Mouse (Mus musculus) hindbrain, embryonic 11.5 days (tissue): ENCODE measurements around the gene Tnfaip8l3. TPM values are rescaled to one million over a fixed set of nuclear protein-coding genes. Genes with fewer than 3 reads are reported as not detected.
"Not testable (repeated sequence)": the region's sequence is repeated elsewhere in the genome, so short reads cannot be mapped to it uniquely, and the experiment has no call there.

ENCODE experiments used
- ATAC-seq: fragments of 200-750 bp; cut with Nextera tagmentation; 2 replicates; pipeline ENCODE4 v1.8.0; 2017; ENCODE audit warnings: mild to moderate bottlenecking, moderate TSS enrichment, moderate library complexity; ENCODE audit not compliant: low FRiP score
- DNase-seq: peaks from one replicate; pipeline ENCODE4 v3.0.0-alpha.2; 2015; ENCODE audit warnings: low spot score
- H3K27ac ChIP-seq: fragments of 300-500 bp; sonication (generic); 2 replicates; pipeline ENCODE4 v1.5.1; 2014; ENCODE audit warnings: mild to moderate bottlenecking, low read depth, low read length
- H3K27me3 ChIP-seq: fragments of 300-500 bp; sonication (generic); 2 replicates; pipeline ENCODE4 v1.6.1; 2014; ENCODE audit warnings: mild to moderate bottlenecking, low read length, moderate library complexity, mixed read lengths; ENCODE audit not compliant: control insufficient read depth, insufficient read depth
- H3K36me3 ChIP-seq: fragments of 300-500 bp; sonication (generic); 2 replicates; pipeline ENCODE4 v1.6.1; 2014; ENCODE audit warnings: mild to moderate bottlenecking, low read length, moderate library complexity, mixed read lengths; ENCODE audit not compliant: control insufficient read depth, insufficient read depth
- H3K4me1 ChIP-seq: fragments of 300-500 bp; sonication (generic); replicated peaks from 2 replicates; pipeline ENCODE4 v1.6.1; 2014; ENCODE audit warnings: low read length, mixed read lengths; ENCODE audit not compliant: control insufficient read depth, insufficient read depth
- H3K4me2 ChIP-seq: fragments of 300-500 bp; sonication (generic); replicated peaks from 2 replicates; pipeline ENCODE4 v1.6.1; 2014; ENCODE audit warnings: mild to moderate bottlenecking, low read depth, low read length
- H3K4me3 ChIP-seq: fragments of 300-500 bp; sonication (generic); 2 replicates; pipeline ENCODE4 v1.5.1; 2014; ENCODE audit warnings: low read depth, low read length
- H3K9ac ChIP-seq: fragments of 300-500 bp; sonication (generic); 2 replicates; pipeline ENCODE4 v1.6.1; 2014; ENCODE audit warnings: low read depth, low read length
- H3K9me3 ChIP-seq: fragments of 300-500 bp; sonication (generic); 2 replicates; pipeline ENCODE4 v1.6.1; 2016; ENCODE audit warnings: low read length; ENCODE audit not compliant: control insufficient read depth
- WGBS: fragments of 180-500 bp; shearing (Covaris S2); extraction: QIAGEN DNeasy Blood & Tissue Kit; methylation state at CpG from one replicate; pipeline ENCODE4 v1.1.7; 2014; 5-methylcytosine and 5-hydroxymethylcytosine counted together
- polyA plus RNA-seq: library from polyadenylated mRNA; unstranded; fragments of >200 nt; fragmentation: Nextera tagmentation; extraction: Ambion mirVana; gene quantifications from 2 replicates; pipeline ENCODE4 v1.2.1, GENCODE M21; 2014

Tnfaip8l3 gene
- polyA plus RNA-seq, 1 experiment from 2014 or later = 0.14 TPM

DNA sequence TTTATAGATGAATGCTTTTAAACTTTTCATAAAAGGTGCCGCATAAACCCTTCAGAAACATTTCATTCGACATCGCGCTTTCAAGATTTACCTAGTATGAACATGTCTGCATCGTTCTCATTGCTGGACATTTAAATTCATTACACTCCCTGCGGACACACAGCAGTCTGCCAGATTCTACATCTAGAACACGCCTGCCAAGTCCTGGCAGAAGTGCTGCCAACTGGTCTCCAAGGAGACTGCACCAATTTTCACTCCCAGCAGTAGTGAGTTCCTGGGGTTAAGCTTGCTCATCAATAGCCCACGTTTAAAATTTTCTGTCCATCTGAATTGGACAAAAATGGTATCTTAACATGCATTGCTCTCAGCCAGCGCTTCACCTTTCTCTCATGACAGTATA, 30.5 kb downstream of the Tnfaip8l3 start:
- ATAC-seq (no peak), DNase-seq (no peak)
- no peaks in the 10 kb centered on the region for H3K36me3 ChIP-seq
- H3K27me3 ChIP-seq = no peaks in the 10 kb centered on the region
- H3K4me1 ChIP-seq = no peaks in the 10 kb centered on the region
- H3K9ac ChIP-seq = no peak overlapping the region
- no peak overlapping the region for H3K27ac ChIP-seq
- no peak overlapping the region for H3K4me3 ChIP-seq
- H3K9me3 ChIP-seq = no peaks in the 10 kb centered on the region
- H3K4me2 ChIP-seq = no peak overlapping the region
- WGBS = 74% methylated on average over 9 of the region's 9 CpGs

DNA sequence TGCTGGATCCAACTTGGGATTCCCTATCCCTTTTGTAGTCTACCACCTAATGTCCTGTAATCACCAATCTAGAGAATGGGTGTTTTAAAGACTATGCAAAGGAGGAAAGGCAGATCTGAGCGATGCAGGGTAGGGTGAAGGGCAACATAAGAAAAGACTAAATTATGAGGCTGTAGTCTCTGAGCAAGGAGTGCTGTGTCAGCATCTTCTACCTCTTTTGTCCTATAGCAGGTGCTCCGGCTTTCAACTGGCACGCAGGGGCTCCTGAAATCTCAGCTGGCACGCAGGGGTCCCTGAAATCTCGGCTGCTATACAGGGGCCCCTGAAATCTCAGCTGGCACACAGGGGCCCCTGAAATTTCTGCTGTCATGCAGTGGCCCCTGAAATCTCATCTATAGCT, 33.5 kb downstream of the Tnfaip8l3 start:
- ATAC-seq = no peak
- H3K27ac ChIP-seq = no peak overlapping the region
- no peak overlapping the region for H3K4me3 ChIP-seq
- no peaks in the 10 kb centered on the region for H3K27me3 ChIP-seq
- H3K9me3 ChIP-seq = no peaks in the 10 kb centered on the region
- H3K4me1 ChIP-seq = no peaks in the 10 kb centered on the region
- no peak for DNase-seq
- 83% methylated on average over 5 of the region's 5 CpGs for WGBS
- no peak overlapping the region for H3K9ac ChIP-seq
- H3K4me2 ChIP-seq = no peak overlapping the region
- no peaks in the 10 kb centered on the region for H3K36me3 ChIP-seq

DNA sequence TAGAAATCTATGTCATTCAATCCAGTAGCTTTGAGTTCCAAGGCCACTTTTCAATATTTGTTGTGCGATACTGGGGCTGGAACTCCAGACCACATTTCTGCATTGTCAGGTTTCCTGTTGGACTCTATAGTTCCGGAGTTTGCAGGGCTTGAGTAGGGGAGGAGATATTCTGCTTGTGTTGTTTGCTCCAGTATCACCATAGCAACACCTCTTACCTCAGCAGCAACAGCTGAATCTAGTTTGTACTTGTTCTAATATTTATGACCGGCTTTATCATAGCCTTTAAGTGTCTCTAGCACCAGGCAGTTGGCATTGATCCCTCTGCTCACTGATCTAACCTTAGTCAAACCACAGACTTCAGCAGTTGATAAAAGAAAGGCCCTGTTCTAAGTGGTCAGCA, 45.4 kb downstream of the Tnfaip8l3 start:
- ATAC-seq (no peak), DNase-seq (no peak)
- Histone ChIP-seq H3K4me2 (no peak overlapping the region), H3K4me3 (no peak overlapping the region), H3K36me3 (no peaks in the 10 kb centered on the region), H3K27me3 (no peaks in the 10 kb centered on the region), H3K4me1 (no peaks in the 10 kb centered on the region), H3K9ac (no peak overlapping the region), H3K9me3 (no peaks in the 10 kb centered on the region), H3K27ac (no peak overlapping the region)
- WGBS = 85% methylated on average over 3 of the region's 3 CpGs

DNA sequence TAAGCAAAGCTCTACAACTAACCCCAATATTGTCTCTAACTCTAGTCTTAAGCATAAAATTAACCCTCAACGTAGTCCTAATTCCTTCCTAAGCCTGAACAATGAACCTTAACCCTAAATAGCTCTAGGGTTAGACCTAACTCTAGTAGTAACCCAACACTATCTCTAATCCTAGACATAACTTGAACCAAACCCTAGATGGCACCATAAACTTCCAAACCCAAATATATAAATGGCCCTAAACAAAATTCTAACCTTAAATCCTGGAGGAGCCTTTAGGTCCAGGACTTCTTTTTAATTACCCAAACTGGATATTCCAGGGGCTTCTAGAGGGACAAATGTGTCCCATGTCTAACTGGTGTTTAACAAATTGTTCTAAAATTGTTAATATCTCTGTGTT, 73.7 kb downstream of the Tnfaip8l3 start:
- Histone ChIP-seq H3K27ac (no peak overlapping the region), H3K9me3 (no peaks in the 10 kb centered on the region), H3K4me2 (no peak overlapping the region), H3K4me1 (no peaks in the 10 kb centered on the region), H3K4me3 (no peak overlapping the region), H3K36me3 (no peaks in the 10 kb centered on the region), H3K9ac (no peak overlapping the region), H3K27me3 (no peaks in the 10 kb centered on the region)
- 67% methylated on average over 1 of the region's 1 CpGs for WGBS
- DNase-seq = no peak
- ATAC-seq = no peak

DNA sequence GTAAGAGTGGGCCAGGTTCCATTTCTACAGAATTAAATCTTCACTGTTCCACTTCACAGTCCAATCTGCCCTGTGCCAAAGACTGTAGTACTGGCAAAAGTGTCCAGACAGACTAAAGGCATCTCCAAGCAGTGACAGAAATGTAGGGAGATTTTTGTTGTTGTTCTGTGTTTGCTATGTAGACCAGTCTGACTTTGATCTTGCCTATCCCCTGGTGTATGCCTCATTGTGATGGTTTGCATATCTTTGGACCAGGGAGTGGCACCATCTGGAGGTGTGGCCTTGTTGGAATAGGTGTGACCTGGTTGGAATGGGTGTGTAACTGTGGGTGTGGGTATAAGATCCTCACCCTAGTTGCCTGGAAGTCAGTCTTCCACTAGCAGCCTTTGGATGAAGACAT, 75.6 kb downstream of the Tnfaip8l3 start:
- DNase-seq, H3K9me3 ChIP-seq, H3K27ac ChIP-seq, H3K4me2 ChIP-seq, H3K4me3 ChIP-seq, H3K4me1 ChIP-seq, H3K9ac ChIP-seq, ATAC-seq, H3K36me3 ChIP-seq, H3K27me3 ChIP-seq: not testable (repeated sequence)

DNA sequence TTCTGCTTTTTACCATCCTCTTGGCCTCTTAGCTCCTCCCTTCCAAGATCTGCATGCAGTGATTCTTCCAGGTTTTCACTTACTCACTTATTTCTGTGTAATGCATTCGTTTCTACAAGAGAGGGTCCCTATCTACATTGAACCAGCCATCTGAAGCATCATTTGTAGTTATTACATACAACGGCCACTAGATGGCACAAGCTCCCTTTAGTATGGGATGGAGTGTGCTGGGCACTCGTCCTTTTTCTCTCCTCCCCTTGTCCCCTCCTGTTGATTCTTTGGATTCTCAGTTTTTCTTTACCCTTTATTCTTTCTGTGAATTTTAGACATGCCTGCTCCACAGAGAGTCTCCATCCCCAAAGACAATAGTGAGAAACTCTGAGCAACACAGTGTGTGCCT, 77.3 kb downstream of the Tnfaip8l3 start:
- 13% methylated on average over 3 of the region's 3 CpGs for WGBS
- Histone ChIP-seq H3K9me3 (no peaks in the 10 kb centered on the region), H3K4me2 (no peak overlapping the region), H3K4me3 (no peak overlapping the region), H3K4me1 (no peaks in the 10 kb centered on the region), H3K9ac (no peak overlapping the region), H3K27me3 (no peaks in the 10 kb centered on the region), H3K27ac (no peak overlapping the region), H3K36me3 (no peaks in the 10 kb centered on the region)
- DNase-seq (peak; percentile 79), ATAC-seq (peak; percentile 56; the same call in 1 of the 2 replicates)

DNA sequence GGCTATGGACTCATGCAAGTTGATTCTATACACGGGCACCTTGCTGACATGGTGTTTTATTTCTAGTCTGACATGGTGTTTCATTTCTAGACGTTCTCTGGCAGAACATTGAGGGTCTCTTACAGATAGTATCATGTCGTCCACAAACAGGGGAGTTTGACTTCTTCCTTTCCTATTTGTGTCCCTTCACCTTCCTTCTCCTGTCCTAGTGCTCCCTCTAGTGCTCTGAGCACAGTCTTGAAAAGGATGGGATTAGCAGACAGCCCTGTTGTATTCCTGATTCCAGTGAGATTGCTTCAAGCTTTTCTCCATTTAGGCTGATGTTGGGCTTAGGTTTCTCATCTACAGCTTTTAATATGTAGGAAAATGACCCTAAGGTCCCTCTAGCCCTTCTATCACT, 81.2 kb downstream of the Tnfaip8l3 start:
- ATAC-seq (no peak), DNase-seq (peak; percentile 38)
- Histone ChIP-seq H3K27ac (no peak overlapping the region), H3K4me3 (no peak overlapping the region), H3K9ac (no peak overlapping the region), H3K4me2 (no peak overlapping the region), H3K36me3 (no peaks in the 10 kb centered on the region), H3K4me1 (no peaks in the 10 kb centered on the region), H3K27me3 (no peaks in the 10 kb centered on the region), H3K9me3 (no peaks in the 10 kb centered on the region)
- WGBS = 48% methylated on average over 3 of the region's 3 CpGs

DNA sequence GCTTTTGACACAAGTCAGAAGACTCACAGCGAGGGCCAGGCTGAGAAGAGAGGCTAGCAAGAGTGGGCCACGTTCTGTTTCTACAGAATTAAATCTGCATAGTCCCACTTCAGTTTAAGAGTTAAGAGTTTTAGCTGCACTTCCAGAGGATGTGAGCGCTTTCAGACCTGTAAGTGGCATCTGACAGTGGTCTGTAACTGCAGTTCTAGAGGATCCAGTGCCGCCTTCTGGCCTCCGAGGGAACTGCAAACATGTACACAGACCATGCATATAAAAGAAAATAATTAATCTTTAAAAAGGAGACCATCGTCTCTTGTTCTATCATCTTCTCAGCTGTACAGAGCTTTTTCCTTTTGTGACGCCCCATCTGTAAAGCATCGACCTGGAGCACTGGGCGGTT, 83.3 kb downstream of the Tnfaip8l3 start:
- peak; percentile 10; the same call in 1 of the 2 replicates for ATAC-seq
- H3K9me3 ChIP-seq = no peaks in the 10 kb centered on the region
- WGBS = 34% methylated on average over 9 of the region's 9 CpGs

DNA sequence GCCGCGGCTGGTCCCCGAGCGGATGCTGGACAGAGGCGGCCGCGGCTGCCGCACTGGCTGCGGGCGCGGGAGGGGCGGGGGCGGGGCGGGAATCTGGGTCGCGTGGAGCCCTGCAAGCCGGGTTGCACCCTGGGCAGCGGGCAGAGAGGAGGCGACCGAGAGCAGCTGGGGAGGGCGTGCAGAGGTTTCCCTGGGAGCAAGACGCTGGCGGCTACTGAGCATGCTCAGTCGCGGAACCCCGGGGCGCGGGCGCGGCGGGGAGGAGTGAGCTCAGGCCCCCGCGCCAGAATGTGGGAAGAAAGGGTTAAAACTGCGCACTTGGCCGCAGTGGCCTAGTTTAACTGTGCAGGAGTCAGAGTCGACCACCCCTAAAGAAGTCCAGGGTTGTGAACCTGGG, 93.1 kb downstream of the Tnfaip8l3 start, which contains the start of gene Elmod1:
Gene Elmod1 (minus strand): TSS at position 180 of the 397 bp plus-strand sequence.
- H3K36me3 ChIP-seq = no peaks in the 10 kb centered on the region
- ATAC-seq (peak; percentile 91), DNase-seq (no peak)
- peaks cover 7% of the 10 kb centered on the region; the same call in 1 of the 2 replicates for H3K27me3 ChIP-seq
- peak within 1 kb of the TSS; percentile 69 for H3K4me3 ChIP-seq
- under 1% methylated on average over 33 of the region's 36 CpGs for WGBS
- H3K9ac ChIP-seq = peak within 1 kb of the TSS; percentile 64
- H3K4me1 ChIP-seq = no peaks in the 10 kb centered on the region
- no peaks in the 10 kb centered on the region for H3K9me3 ChIP-seq
- peak within 1 kb of the TSS; percentile 87 for H3K4me2 ChIP-seq
- H3K27ac ChIP-seq = peak within 1 kb of the TSS; percentile 48

More for the DNA sequence above, 83.3 kb downstream of the Tnfaip8l3 start:
- Histone ChIP-seq H3K4me3 (no peak overlapping the region), H3K27ac (no peak overlapping the region), H3K27me3 (no peaks in the 10 kb centered on the region), H3K36me3 (no peaks in the 10 kb centered on the region), H3K4me2 (no peak overlapping the region), H3K9ac (no peak overlapping the region), H3K4me1 (no peaks in the 10 kb centered on the region)
- peak; percentile 79 for DNase-seq
